Mouse (Mus musculus) fibroblast of lung, adult 2 months (primary cell): ENCODE results near the gene Notch2.

Source experiments
- DNase-seq: peaks from one replicate; pipeline ENCODE4 v3.0.0-alpha.2; 2011; ENCODE audit warnings: low read depth

Gene Notch2

GRCm38 (mm10) chr3:98157073-98157472, 143.7 kb downstream of the Notch2 start:
- no peak for DNase-seq

- DNase-seq, result no peak
Measured at GRCm38 (mm10) chr3:98157585-98157984, 144.3 kb downstream of the Notch2 start.

GRCm38 (mm10) chr3:98158646-98159045, 145.3 kb downstream of the Notch2 start:
- no peak for DNase-seq

- no peak for DNase-seq
Measured at GRCm38 (mm10) chr3:98159289-98159688, 146.0 kb downstream of the Notch2 start.

GRCm38 (mm10) chr3:98160330-98160729, 147.0 kb downstream of the Notch2 start, which contains the start of gene Adam30:
Gene Adam30, plus strand, starts transcription at chr3:98160630.
- DNase-seq, result no peak

- peak; percentile 99 for DNase-seq
Measured at GRCm38 (mm10) chr3:98178340-98178739, 165.0 kb downstream of the Notch2 start.

GRCm38 (mm10) chr3:98180805-98181204, 167.5 kb downstream of the Notch2 start:
- no peak for DNase-seq

GRCm38 (mm10) chr3:98185163-98185714, 171.9 kb downstream of the Notch2 start:
- no peak for DNase-seq

GRCm38 (mm10) chr3:98187777-98188176, 174.4 kb downstream of the Notch2 start:
- DNase-seq, result no peak

GRCm38 (mm10) chr3:98197711-98198532, 184.6 kb downstream of the Notch2 start:
- DNase-seq, result peak; percentile 79

GRCm38 (mm10) chr3:98199747-98200146, 186.4 kb downstream of the Notch2 start:
- DNase-seq, result no peak
